Mouse (Mus musculus): Measurements from ENCODE around the gene Dedd.
"Not testable (repeated sequence)": the region's sequence is repeated elsewhere in the genome, so short reads cannot be mapped to it uniquely, and the experiment has no call there.

Gene Dedd

GRCm38 (mm10) chr1:171309321-171309720 is 19.6 kb upstream of the Dedd start:
- DNase-seq (ENCODE audit: low read depth, low spot score) = no peak

- DNase-seq (ENCODE audit: low read depth, low spot score) = no peak
Observed at GRCm38 (mm10) chr1:171319748-171320147, 9.2 kb upstream of the Dedd start.

- no peak for DNase-seq (ENCODE audit: low read depth, low spot score)
Observed at GRCm38 (mm10) chr1:171320151-171320550, 8.8 kb upstream of the Dedd start.

GRCm38 (mm10) chr1:171321415-171321814 is 7.5 kb upstream of the Dedd start:
- peak; percentile 65 for DNase-seq (ENCODE audit: low read depth, low spot score)

- no peak for DNase-seq (ENCODE audit: low read depth, low spot score)
Observed at GRCm38 (mm10) chr1:171322012-171322411, 6.9 kb upstream of the Dedd start.

- no peak for DNase-seq (ENCODE audit: low read depth, low spot score)
Observed at GRCm38 (mm10) chr1:171325571-171325970, 3.4 kb upstream of the Dedd start.

GRCm38 (mm10) chr1:171326588-171326987 is 2.4 kb upstream of the Dedd start:
- DNase-seq (ENCODE audit: low read depth, low spot score) = not testable (repeated sequence)

GRCm38 (mm10) chr1:171328244-171328643 is 701 bp upstream of the Dedd start:
- DNase-seq (ENCODE audit: low read depth, low spot score) = no peak

GRCm38 (mm10) chr1:171329433-171330215 is 679 bp downstream of the Dedd start:
- peak; percentile 45 for DNase-seq (ENCODE audit: low read depth, low spot score)

GRCm38 (mm10) chr1:171330216-171330560 is 1.2 kb downstream of the Dedd start:
- DNase-seq (ENCODE audit: low read depth, low spot score) = no peak

GRCm38 (mm10) chr1:171342262-171343207 is 13.6 kb downstream of the Dedd start:
- DNase-seq (ENCODE audit: low read depth, low spot score) = no peak

- DNase-seq (ENCODE audit: low read depth, low spot score) = peak; percentile 42
Observed at GRCm38 (mm10) chr1:171343922-171344677, 15.2 kb downstream of the Dedd start.

GRCm38 (mm10) chr1:171344715-171345114 is 15.8 kb downstream of the Dedd start:
- no peak for DNase-seq (ENCODE audit: low read depth, low spot score)

- peak; percentile 95 for DNase-seq (ENCODE audit: low read depth, low spot score)
Observed at GRCm38 (mm10) chr1:171345225-171346094, 16.5 kb downstream of the Dedd start, which contains the start of the genes Nit1 and Pfdn2. Nit1 (minus strand) TSS chr1:171345646. Pfdn2 (plus strand) TSS chr1:171345670.

- peak; percentile 41 for DNase-seq (ENCODE audit: low read depth, low spot score)
Observed at GRCm38 (mm10) chr1:171346095-171346450, 17.1 kb downstream of the Dedd start.

- DNase-seq (ENCODE audit: low read depth, low spot score) = no peak
Observed at GRCm38 (mm10) chr1:171348665-171349064, 19.7 kb downstream of the Dedd start.

GRCm38 (mm10) chr1:171349210-171349609 is 20.3 kb downstream of the Dedd start:
- no peak for DNase-seq (ENCODE audit: low read depth, low spot score)

GRCm38 (mm10) chr1:171355812-171356340 is 26.9 kb downstream of the Dedd start:
- peak; percentile 92 for DNase-seq (ENCODE audit: low read depth, low spot score)

GRCm38 (mm10) chr1:171356814-171357213 is 27.9 kb downstream of the Dedd start:
- no peak for DNase-seq (ENCODE audit: low read depth, low spot score)

- peak; percentile 81 for DNase-seq (ENCODE audit: low read depth, low spot score)
Observed at GRCm38 (mm10) chr1:171358421-171358820, 29.5 kb downstream of the Dedd start.
